Mouse (Mus musculus): ENCODE measurements around the gene Exoc3l4. TPM values are rescaled to one million over a fixed set of nuclear protein-coding genes. Genes with fewer than 3 reads are reported as not detected.

Gene Exoc3l4
- polyA plus RNA-seq (2012; ENCODE audit: low replicate concordance): 0.28 and 2.2 TPM in 2 replicates

GRCm38 (mm10) chr12:111416921-111417779 is at the start of gene Exoc3l4:
Exoc3l4 (plus strand) TSS chr12:111417017.

GRCm38 (mm10) chr12:111377376-111377973 is 39.3 kb upstream of the Exoc3l4 start, which contains the start of gene Cdc42bpb:
Cdc42bpb (minus strand) TSS chr12:111377718.

GRCm38 (mm10) chr12:111406622-111407021 is 10.2 kb upstream of the Exoc3l4 start, which contains the start of gene Lbhd2:
Lbhd2 (plus strand) TSS chr12:111406809.

GRCm38 (mm10) chr12:111442309-111443010 is 25.6 kb downstream of the Exoc3l4 start, which contains the start of gene Tnfaip2:
Tnfaip2 (plus strand) TSS chr12:111442469.

Other genes starting within 250 kb of the Exoc3l4 start
- gene 4930595D18Rik, start 232.5 kb upstream of the Exoc3l4 start, polyA plus RNA-seq (2012; ENCODE audit: low replicate concordance): 0.23 TPM in 1 of 2 replicates, not detected in the other
- gene Amn, start 145.9 kb upstream of the Exoc3l4 start, polyA plus RNA-seq (2012; ENCODE audit: low replicate concordance): 0.33 and 0.59 TPM in 2 replicates
- gene Cdc42bpb, start 39.3 kb upstream of the Exoc3l4 start, polyA plus RNA-seq (2012; ENCODE audit: low replicate concordance): 16.9 and 23.3 TPM in 2 replicates
- gene Lbhd2, start 10.2 kb upstream of the Exoc3l4 start, polyA plus RNA-seq (2012; ENCODE audit: low replicate concordance): not detected in 2 replicates
- gene Tnfaip2, start 25.5 kb downstream of the Exoc3l4 start, polyA plus RNA-seq (2012; ENCODE audit: low replicate concordance): 45.6 and 87.7 TPM in 2 replicates
- gene Gm266, start 68.8 kb downstream of the Exoc3l4 start, polyA plus RNA-seq (2012; ENCODE audit: low replicate concordance): 0.48 TPM in 1 of 2 replicates, not detected in the other
- 81.1 and 94.2 TPM in 2 replicates for gene Eif5, start 121.0 kb downstream of the Exoc3l4 start, polyA plus RNA-seq (2012; ENCODE audit: low replicate concordance)
- 9.3 and 16.5 TPM in 2 replicates for gene Mark3, start 157.5 kb downstream of the Exoc3l4 start, polyA plus RNA-seq (2012; ENCODE audit: low replicate concordance)